Comparison of ENCODE assay signal across 1 mouse cellular context in the genomic region with DNA sequence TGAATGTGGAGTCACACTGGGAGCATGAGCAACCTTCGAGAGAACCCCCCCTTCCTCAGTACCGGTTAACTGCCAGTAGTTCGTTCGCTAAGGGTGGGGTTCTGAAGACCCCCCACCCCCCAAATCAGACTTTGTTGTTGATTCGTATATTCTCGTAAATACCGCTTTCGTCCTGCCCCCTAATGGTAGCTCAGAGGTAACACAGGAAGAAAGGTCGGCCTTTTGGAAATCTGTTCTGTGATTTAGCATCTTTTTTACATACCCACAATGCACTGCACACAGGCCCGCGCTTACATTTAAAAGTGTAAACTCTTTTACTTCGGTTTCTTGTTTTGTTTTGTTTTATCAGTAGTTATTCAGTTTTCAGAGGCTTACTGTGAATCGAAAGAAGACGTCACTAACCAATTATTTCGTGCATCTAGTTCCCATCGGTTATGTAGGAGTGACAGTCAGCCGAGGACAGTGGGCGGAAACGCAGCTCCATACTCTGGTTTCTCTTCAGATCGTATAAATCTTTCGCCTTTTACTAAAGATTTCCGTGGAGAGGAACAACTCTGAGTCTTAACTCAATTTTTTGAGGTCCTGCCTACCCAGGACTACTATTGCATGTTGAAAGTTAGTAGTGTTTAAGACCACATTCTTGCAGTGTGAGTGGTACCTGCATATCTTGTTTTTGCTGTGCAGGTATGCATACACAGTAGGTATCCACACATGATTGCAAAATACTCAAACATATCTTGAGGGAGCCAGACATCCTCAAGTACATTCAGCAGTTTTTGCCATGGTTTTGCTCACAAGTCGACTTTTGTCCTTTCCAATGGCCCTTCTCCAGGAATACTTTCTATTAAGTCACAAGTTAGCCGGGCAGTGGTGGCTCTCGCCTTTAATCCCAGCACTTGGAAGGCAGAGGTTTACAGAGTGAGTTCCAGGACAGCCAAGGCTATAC.
TF ChIP-seq lines count a peak whose summit lies in the region.

No protein-coding gene starts in this region.

TF ChIP-seq in CH12.LX, 34 proteins besides CTCF, POLR2A, EP300 and RAD21:
- TF ChIP-seq TBP (conservative IDR thresholded peaks at IDR 0.05; ENCODE audit: low read depth, low read length) (peak; percentile 99), USF1 (IDR thresholded peaks at IDR 0.05; ENCODE audit: low read depth, low read length) (no peak), ETS1 (conservative IDR thresholded peaks at IDR 0.05; ENCODE audit: low read depth, low read length) (peak; percentile 97), USF2 (conservative IDR thresholded peaks at IDR 0.05; ENCODE audit: low read depth, low read length) (no peak; the same call in 1 of the 2 replicates), E2F4 (IDR thresholded peaks at IDR 0.05; ENCODE audit: insufficient replicate concordance, low read depth, low read length) (peak; percentile 80; the same call in 1 of the 2 replicates), JUN (IDR thresholded peaks at IDR 0.05; ENCODE audit: insufficient read depth, low read depth, low read length) (peak; percentile 38), ELF1 (IDR thresholded peaks at IDR 0.05; ENCODE audit: low read depth, low read length) (peak; percentile 79), CHD1 (IDR thresholded peaks at IDR 0.05; ENCODE audit: low read depth, low read length) (no peak), ZKSCAN1 (IDR thresholded peaks at IDR 0.05; ENCODE audit: borderline replicate concordance, low read depth, low read length) (no peak), POLR2AphosphoS2 (IDR thresholded peaks at IDR 0.05; ENCODE audit: low read depth, low read length) (peak; percentile 100), UBTF (IDR thresholded peaks at IDR 0.05; ENCODE audit: low read depth, low read length) (no peak), HCFC1 (IDR thresholded peaks at IDR 0.05; ENCODE audit: low read depth, low read length) (peak; percentile 78), NRF1 (IDR thresholded peaks at IDR 0.05; ENCODE audit: low read depth, low read length) (peak; percentile 58), GABPA (IDR thresholded peaks at IDR 0.05; ENCODE audit: insufficient replicate concordance, low read depth, low read length) (no peak), RCOR1 (conservative IDR thresholded peaks at IDR 0.05; ENCODE audit: low read depth, low read length) (peak; percentile 98), CHD2 (IDR thresholded peaks at IDR 0.05; ENCODE audit: low read length) (peak; percentile 79), MAX (IDR thresholded peaks at IDR 0.05; ENCODE audit: low read length) (peak; percentile 37; the same call in 1 of the 2 replicates), IRF4 (IDR thresholded peaks at IDR 0.05; ENCODE audit: low read depth, low read length) (peak; percentile 64; the same call in 1 of the 2 replicates), MAFK (IDR thresholded peaks at IDR 0.05; ENCODE audit: insufficient replicate concordance, low read length) (peak; percentile 96), BHLHE40 (IDR thresholded peaks at IDR 0.05; ENCODE audit: low read depth, low read length) (peak; percentile 67), ZC3H11A (IDR thresholded peaks at IDR 0.05; ENCODE audit: low read depth, low read length) (no peak; the same call in 1 of the 2 replicates), SIN3A (IDR thresholded peaks at IDR 0.05; ENCODE audit: low read length) (peak; percentile 94), NELFE (IDR thresholded peaks at IDR 0.05; ENCODE audit: low read depth, low read length) (peak; percentile 99), MYC (IDR thresholded peaks at IDR 0.05; ENCODE audit: low read depth, low read length) (peak; percentile 43; the same call in 1 of the 2 replicates), MAZ (IDR thresholded peaks at IDR 0.05; ENCODE audit: low read depth, low read length) (peak; percentile 89; the same call in 1 of the 2 replicates), MEF2A (IDR thresholded peaks at IDR 0.05; ENCODE audit: borderline replicate concordance, low read depth, low read length) (peak; percentile 73; the same call in 1 of the 2 replicates), KAT2A (IDR thresholded peaks at IDR 0.05; ENCODE audit: insufficient replicate concordance, low read length) (no peak), JUND (conservative IDR thresholded peaks at IDR 0.05; ENCODE audit: low read depth, low read length) (peak; percentile 82), SMC3 (IDR thresholded peaks at IDR 0.05; ENCODE audit: low read depth, low read length) (peak; percentile 26), ZMIZ1 (IDR thresholded peaks at IDR 0.05; ENCODE audit: low read depth, low read length) (peak; percentile 100), MXI1 (IDR thresholded peaks at IDR 0.05; ENCODE audit: low read depth, low read length) (0 out of 2 replicates have a peak, but pooled peaks have one; percentile 23), ZNF384 (IDR thresholded peaks at IDR 0.05; ENCODE audit: low read depth, low read length) (peak; percentile 33; the same call in 1 of the 2 replicates), PAX5 (IDR thresholded peaks at IDR 0.05; ENCODE audit: low read length) (no peak), TCF12 (IDR thresholded peaks at IDR 0.05; ENCODE audit: low read depth, low read length) (peak; percentile 51; the same call in 1 of the 2 replicates)
